Mouse (Mus musculus): ENCODE data around the gene Nfia. TPM values are rescaled to one million over a fixed set of nuclear protein-coding genes. Genes with fewer than 3 reads are reported as not detected.

Nfia gene
- total RNA-seq, 4 experiments from 2014 or later: 109 to 137 (median 121) TPM

GRCm38 (mm10) chr4:98057246-98057645 is 284.7 kb downstream of the Nfia start:
- no peak for DNase-seq (ENCODE audit: low spot score)

GRCm38 (mm10) chr4:98057721-98058120 is 285.2 kb downstream of the Nfia start:
- DNase-seq (ENCODE audit: low spot score): no peak

- no peak for DNase-seq (ENCODE audit: low spot score)
Measured at GRCm38 (mm10) chr4:98058182-98058581, 285.6 kb downstream of the Nfia start.

GRCm38 (mm10) chr4:98060601-98061000 is 288.1 kb downstream of the Nfia start:
- no peak for DNase-seq (ENCODE audit: low spot score)

- peak; percentile 24 for DNase-seq (ENCODE audit: low spot score)
Measured at GRCm38 (mm10) chr4:98061086-98061485, 288.6 kb downstream of the Nfia start.

- no peak for DNase-seq (ENCODE audit: low spot score)
Measured at GRCm38 (mm10) chr4:98063280-98063679, 290.7 kb downstream of the Nfia start.

- DNase-seq (ENCODE audit: low spot score): no peak
Measured at GRCm38 (mm10) chr4:98076106-98076505, 303.6 kb downstream of the Nfia start.

GRCm38 (mm10) chr4:98076624-98077023 is 304.1 kb downstream of the Nfia start:
- DNase-seq (ENCODE audit: low spot score): no peak

- DNase-seq (ENCODE audit: low spot score): no peak
Measured at GRCm38 (mm10) chr4:98080586-98080985, 308.1 kb downstream of the Nfia start.

GRCm38 (mm10) chr4:98081962-98082361 is 309.4 kb downstream of the Nfia start:
- no peak for DNase-seq (ENCODE audit: low spot score)

GRCm38 (mm10) chr4:98082512-98082911 is 310.0 kb downstream of the Nfia start:
- no peak for DNase-seq (ENCODE audit: low spot score)

- DNase-seq (ENCODE audit: low spot score): no peak
Measured at GRCm38 (mm10) chr4:98085060-98085459, 312.5 kb downstream of the Nfia start.

GRCm38 (mm10) chr4:98086976-98087375 is 314.4 kb downstream of the Nfia start:
- DNase-seq (ENCODE audit: low spot score): no peak

GRCm38 (mm10) chr4:98089985-98090384 is 317.5 kb downstream of the Nfia start:
- DNase-seq (ENCODE audit: low spot score): no peak

- DNase-seq (ENCODE audit: low spot score): no peak
Measured at GRCm38 (mm10) chr4:98090586-98090985, 318.1 kb downstream of the Nfia start.

GRCm38 (mm10) chr4:98091368-98091827 is 318.9 kb downstream of the Nfia start:
- peak; percentile 87 for DNase-seq (ENCODE audit: low spot score)

- DNase-seq (ENCODE audit: low spot score): no peak
Measured at GRCm38 (mm10) chr4:98091901-98092472, 319.5 kb downstream of the Nfia start.

- no peak for DNase-seq (ENCODE audit: low spot score)
Measured at GRCm38 (mm10) chr4:98094112-98094805, 321.7 kb downstream of the Nfia start.

GRCm38 (mm10) chr4:98095060-98095459 is 322.5 kb downstream of the Nfia start:
- no peak for DNase-seq (ENCODE audit: low spot score)

GRCm38 (mm10) chr4:98097013-98097566 is 324.6 kb downstream of the Nfia start:
- DNase-seq (ENCODE audit: low spot score): no peak

- DNase-seq (ENCODE audit: low spot score): no peak
Measured at GRCm38 (mm10) chr4:98098663-98099062, 326.1 kb downstream of the Nfia start.

- DNase-seq (ENCODE audit: low spot score): no peak
Measured at GRCm38 (mm10) chr4:98099433-98099832, 326.9 kb downstream of the Nfia start.
